Mouse (Mus musculus): Measurements from ENCODE around the gene Edem3.

GRCm38 (mm10) chr1:151851976-151852375, 96.8 kb downstream of the Edem3 start:
- TF ChIP-seq CTCF (IDR thresholded peaks at IDR 0.05) (no peak), EP300 (IDR thresholded peaks at IDR 0.05) (no peak)
